Mouse (Mus musculus): Measurements from ENCODE around the gene Tgfb1i1. TPM values are rescaled to one million over a fixed set of nuclear protein-coding genes. Genes with fewer than 3 reads are reported as not detected.

The Tgfb1i1 gene
- total RNA-seq, 2 experiments from 2014 or later, result 19.0 to 22.6 TPM

DNA sequence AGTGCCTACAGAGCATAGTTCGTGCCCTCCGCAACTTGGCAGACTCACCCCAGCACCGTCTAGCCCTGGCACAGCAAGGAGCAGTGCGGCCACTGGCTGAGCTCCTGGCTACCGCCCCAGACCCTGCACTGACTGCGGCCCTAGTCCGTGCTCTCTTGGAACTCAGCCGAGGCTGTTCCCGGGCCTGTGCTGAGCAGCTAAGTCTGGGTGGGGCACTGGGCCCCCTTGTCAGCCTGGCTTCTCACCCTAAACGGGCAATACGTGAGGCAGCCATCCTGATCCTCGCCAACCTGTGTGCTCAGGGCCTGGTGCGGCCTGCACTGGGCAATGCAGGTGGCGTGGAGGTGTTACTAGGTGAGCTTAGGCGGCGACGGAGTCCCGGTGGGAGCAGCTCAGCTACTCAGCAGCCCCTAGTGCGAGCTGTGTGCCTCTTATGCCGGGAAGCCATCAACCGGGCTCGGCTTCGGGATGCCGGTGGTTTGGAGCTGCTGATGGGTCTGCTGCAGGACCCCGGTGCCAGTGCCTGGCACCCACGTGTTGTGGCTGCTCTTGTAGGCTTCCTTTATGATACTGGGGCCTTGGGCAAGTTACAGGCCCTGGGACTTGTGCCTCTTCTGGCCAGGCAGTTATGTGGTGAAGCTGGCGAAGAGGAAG lies 6.4 kb upstream of the Tgfb1i1 start:
- intact Hi-C loops (cut with DNase I), result no loop called here
- no peak for DNase-seq (ENCODE audit: low spot score in 2 of 2)

DNA sequence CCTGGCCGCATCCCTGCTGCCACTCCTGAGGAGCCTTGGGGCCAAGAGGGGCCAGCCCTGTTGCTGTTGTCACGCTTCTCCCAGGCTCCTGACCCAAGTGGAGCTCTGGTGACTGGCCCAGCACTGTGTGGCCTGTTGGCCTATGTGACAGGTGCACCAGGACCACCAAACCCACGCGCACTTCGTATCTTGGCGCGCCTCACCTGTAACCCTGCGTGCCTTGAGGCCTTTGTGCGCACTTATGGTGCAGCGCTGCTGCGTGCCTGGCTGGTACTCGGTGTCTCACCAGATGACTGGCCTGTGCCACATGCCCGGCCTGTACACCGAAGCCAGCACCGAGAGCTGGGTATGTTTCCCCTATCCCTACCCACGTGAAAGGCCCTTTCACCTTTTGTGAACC lies 4.3 kb upstream of the Tgfb1i1 start:
- intact Hi-C loops (cut with DNase I), result no loop called here
- DNase-seq (ENCODE audit: low spot score in 2 of 2), result no peak

DNA sequence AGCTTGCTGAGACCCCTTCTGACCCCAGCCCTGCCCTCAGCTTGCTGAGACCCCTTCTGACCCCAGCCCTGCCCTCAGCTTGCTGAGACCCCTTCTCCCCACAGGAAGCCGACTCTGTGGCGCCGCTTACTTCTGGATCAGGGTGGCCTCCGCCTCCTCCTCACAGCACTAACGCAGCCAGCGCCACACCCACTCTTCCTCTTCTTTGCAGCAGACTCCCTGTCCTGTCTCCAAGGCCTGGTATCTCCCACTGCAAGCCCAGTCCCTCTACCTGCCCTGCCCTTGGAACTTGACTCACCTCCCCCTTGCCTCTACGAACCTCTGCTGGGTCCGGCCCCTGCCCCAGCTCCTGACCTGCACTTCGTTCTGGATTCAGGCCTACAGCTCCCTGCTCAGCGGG lies 2.7 kb upstream of the Tgfb1i1 start:
- DNase-seq (ENCODE audit: low spot score in 2 of 2), result no peak
- intact Hi-C loops (cut with DNase I), result no loop called here

DNA sequence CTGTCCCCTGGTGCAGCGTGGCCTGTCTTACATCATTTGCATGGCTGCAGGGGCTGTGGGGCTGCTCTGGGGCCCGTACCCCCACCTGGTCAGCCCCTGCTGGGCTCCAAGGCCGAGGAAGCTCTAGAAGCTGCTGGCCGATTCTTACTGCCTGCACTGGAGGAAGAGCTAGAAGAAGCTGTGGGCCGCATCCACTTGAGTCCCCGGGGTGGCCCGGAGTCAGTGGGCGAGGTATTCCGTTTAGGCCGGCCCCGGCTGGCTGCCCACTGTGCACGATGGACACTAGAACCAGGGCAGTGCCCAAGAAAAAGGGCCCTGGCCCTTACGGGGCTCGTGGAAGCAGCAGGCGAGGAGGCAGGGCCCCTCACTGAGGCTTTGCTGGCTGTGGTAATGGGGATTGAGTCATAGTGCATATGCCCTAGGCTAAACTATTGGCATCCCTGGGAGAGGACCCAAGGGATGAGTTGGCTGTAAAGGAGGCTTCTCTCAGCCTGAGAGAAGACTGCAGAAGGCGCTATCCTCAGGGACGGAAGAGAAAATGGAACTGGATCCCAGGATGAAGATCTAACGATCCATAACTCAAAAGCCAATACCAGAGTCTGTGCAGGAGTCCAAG lies 2.1 kb upstream of the Tgfb1i1 start:
- DNase-seq (ENCODE audit: low spot score in 2 of 2), result no peak
- intact Hi-C loops (cut with DNase I), result loop anchor here (5.0 kb wide), 1 partner anchor 53 kb away; the partner anchor contains the start of gene BC017158

DNA sequence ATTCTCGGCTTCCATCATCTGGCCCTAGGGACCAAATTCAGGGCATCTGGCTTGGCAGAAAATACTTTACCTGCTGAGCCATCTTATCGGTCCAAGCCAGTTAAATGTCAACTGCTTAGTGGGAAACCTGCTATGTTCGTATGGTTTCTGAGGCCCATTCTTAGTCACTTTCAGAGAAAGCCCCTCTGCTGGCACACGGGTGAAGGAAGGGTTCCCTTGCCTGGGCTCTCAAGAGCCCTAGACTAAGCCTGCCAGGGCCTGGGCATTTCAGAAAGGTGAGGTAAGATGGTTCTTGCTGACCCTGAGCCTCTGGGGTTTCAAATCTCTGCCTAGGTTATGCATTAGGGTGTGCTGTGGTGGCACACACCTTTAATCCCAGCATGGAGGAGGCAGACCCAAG lies 1.1 kb upstream of the Tgfb1i1 start:
- DNase-seq (ENCODE audit: low spot score in 2 of 2), result no peak
- intact Hi-C loops (cut with DNase I), result loop anchor here (5.0 kb wide), 1 partner anchor 52 kb away; the partner anchor contains the start of gene BC017158

DNA sequence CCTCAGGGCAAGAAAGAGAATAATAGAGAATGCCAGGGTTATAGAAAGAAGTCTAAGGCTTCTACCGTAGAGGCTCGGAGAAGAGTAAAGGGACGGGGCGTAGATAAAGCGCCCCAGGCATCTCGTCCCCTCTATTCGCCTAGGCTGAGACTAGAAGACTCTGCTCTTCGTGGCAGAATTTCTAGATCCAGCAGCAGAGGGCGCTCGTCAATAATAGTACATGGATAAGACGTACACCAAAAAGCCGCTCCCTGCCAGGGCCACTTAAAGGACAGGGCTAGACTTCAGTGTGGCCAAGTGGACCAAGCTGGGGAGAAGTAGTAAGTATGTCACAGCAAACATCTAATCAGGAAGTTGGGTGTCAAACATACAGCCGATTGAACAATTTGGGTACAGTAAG lies 831 bp downstream of the Tgfb1i1 start:
- peak; percentile 79 to 84 for DNase-seq (ENCODE audit: low spot score in 2 of 2)

DNA sequence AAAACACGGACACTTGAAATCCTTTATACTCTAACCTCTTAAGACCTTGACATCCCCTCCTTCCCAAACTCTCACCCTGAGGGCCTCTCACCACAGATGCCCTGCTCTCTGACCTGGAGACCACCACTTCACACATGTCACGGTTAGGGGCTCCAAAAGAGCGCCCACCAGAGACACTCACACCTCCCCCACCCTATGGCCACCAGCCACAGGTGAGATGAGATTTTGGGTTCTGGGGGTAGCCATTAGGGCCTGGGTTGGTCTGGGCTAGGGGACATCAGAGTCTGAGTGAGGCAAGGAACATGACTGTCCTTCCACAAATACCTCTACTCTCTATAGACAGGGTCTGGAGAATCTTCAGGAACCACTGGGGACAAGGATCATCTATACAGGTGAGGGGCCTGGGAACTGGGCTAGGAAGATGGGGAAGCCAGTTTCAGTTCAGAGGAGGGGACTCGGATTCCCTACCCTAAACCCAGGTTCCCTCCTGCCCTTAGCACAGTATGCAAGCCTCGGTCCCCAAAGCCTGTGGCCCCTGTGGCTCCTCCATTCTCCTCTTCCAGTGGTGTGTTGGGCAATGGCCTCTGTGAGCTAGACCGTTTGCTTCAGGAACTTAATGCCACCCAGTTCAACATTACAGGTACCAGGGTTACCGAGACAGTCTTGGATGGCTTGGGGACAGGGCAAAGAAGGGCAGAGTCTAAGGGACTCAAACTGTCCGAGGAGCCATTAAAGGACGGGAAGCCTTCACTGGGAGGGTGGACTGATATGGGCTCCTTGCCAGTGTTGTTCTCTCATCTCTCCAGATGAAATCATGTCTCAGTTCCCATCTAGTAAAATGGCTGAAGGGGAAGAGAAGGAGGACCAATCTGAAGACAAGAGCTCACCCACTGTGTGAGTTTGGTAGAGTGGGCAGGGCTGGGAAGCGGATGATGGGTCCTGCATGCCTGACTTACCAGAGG lies 1.8 kb downstream of the Tgfb1i1 start:
- no peak for DNase-seq (ENCODE audit: low spot score in 2 of 2)
- intact Hi-C loops (cut with DNase I), result loop anchor here (5.0 kb wide), 1 partner anchor 49 kb away; the partner anchor contains the start of gene BC017158

More for the DNA sequence above, 831 bp downstream of the Tgfb1i1 start:
- intact Hi-C loops (cut with DNase I), result loop anchor here (1.0 to 5.0 kb wide), 2 partner anchors 50 to 98 kb away; partner anchors contain the start of gene BC017158

DNA sequence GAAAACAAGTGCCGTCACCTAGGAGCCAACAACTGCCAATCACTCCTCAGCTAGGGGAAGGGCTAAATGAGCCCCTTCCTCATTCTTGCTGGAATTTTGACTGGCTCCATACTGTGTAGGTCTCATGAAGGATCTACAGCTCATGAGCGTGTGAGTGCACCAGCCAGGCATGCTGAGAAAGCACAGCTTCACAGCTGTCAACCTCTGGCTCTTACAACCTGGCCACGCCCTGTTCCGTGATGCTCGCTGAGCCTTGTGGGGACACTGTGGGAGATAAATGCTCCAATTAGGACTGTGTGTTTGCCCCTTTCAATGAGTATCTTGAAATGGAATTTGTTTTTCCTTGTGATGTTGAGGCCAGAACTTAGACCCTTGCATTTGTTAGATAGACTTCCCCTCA lies 3.4 kb downstream of the Tgfb1i1 start:
- DNase-seq (ENCODE audit: low spot score in 2 of 2), result no peak
- intact Hi-C loops (cut with DNase I), result loop anchor here (5.0 kb wide), 1 partner anchor 47 kb away; the partner anchor contains the start of gene BC017158

DNA sequence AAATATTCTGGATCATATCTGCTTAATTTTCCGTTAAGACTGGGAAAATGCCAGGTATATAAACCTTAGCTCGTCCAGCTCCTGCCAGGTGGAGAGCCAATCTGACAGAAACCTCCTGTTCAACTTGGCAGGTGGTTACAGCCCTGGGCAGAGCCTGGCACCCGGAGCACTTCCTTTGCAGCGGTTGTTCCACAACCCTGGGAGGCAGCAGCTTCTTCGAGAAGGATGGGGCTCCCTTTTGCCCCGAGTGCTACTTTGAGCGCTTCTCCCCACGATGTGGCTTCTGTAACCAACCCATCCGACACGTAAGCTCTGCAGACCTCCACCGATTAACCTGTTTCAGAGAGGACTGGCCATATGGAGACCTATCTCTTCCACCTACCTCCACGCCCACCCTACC lies 5.3 kb downstream of the Tgfb1i1 start:
- no peak for DNase-seq (ENCODE audit: low spot score in 2 of 2)
- intact Hi-C loops (cut with DNase I), result no loop called here

DNA sequence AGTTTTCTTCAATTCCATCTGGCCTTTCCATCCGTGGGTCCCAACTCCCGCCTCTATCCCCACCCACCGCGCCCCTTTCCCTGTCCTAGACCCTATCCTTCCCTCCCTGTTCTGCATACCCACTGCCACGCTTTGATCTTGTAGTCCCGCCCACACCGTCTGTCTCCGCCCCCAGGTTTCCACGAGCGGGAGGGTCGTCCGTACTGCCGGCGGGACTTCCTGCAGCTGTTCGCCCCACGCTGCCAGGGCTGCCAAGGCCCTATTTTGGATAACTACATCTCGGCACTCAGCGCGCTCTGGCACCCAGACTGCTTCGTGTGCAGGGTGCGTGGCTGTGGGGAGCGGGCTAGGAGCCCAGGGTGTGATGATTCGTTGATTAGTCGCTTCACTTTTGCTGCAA lies 6.0 kb downstream of the Tgfb1i1 start:
- intact Hi-C loops (cut with DNase I), result no loop called here
- peak; percentile 78 to 84 for DNase-seq (ENCODE audit: low spot score in 2 of 2)

DNA sequence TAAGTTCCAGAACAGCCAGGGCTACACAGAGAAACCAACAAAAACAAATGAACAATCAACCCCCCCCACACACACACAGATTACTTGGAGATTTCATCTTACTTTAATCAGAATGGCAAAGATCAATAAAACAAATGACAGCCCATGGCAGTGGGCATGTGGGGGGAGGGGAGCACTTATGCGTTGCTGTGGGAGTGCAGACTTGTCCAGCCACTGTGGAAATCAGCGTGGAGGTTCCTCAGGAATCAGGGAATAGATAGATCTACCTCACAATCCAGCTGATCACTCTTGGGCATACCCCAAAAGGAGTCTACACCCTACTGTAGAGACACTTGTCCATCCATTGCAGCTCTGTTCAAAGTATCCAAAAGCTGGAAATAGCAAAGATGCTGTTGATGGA lies 8.4 kb downstream of the Tgfb1i1 start:
- intact Hi-C loops (cut with DNase I), result no loop called here
- DNase-seq (ENCODE audit: low spot score in 2 of 2), result no peak

DNA sequence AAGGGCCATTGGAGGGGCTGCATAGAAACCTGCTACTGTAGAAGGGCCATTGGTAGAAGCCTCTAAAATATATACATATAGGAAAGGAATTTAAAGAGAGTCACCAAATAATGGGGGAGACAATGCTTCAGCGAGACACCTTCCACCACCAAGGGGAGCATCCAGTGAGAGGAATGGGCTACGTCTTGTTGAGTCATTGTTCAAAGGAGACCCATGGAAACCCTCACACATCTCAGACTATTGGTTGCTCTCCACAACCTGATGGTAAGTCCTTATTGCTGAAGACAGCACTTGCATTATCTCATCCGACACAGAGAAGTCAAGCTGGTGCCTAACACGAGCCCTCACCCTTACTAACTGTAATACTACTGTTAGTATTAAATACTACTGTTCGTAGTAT lies 9.1 kb downstream of the Tgfb1i1 start:
- no peak for DNase-seq (ENCODE audit: low spot score in 2 of 2)
- intact Hi-C loops (cut with DNase I), result no loop called here

DNA sequence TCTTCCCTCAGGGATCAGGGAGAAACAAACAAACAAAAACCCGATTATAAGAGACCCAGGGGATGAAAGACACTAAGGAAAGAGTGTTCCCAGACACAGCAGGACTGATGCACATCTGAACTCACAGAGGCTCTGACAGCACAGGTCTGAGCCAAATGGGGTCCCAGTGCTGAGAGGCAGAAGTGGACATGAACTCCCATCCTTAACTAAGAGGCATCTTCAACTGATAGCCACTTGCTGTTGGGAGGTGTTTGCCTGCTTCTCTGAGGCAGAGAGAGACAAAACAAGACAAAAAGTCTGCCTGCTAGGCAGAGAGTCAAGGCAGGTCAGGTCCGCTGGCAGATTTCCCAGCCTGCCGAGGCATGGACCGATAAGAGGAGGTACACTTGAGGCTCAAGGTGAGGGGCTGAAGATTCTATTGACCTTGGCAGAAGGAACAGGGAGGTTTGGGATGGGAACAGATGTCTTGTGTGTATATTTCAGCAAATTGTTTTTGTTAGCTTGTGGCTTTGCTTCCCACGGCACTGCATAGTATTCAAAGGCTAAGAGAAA lies 10.2 kb downstream of the Tgfb1i1 start:
- intact Hi-C loops (cut with DNase I), result no loop called here
- DNase-seq (ENCODE audit: low spot score in 2 of 2), result no peak

DNA sequence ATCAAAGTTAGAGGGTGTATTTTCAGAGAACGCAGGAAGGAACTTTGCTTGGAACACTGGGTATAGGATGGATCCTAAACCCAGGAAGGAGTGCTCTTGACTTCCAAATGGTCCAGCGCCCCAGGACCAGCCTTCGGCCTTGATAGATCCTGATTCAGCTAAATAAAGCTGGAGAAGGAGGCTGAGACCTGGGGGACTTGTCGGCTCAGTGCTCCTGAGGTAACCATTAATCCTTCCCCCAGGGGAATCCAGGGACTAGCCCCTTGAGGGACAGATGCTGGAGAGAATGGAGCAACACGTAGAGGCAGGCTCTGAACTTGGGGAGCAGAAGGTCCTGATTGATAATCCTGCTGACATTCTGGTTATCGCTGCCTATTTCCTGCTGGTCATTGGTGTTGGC lies 18.8 kb downstream of the Tgfb1i1 start, which contains the start of gene Slc5a2:
Gene Slc5a2 (plus strand): TSS at position 247 of the 400 bp plus-strand sequence.
- intact Hi-C loops (cut with DNase I), result no loop called here
- DNase-seq (ENCODE audit: low spot score in 2 of 2), result no peak

DNA sequence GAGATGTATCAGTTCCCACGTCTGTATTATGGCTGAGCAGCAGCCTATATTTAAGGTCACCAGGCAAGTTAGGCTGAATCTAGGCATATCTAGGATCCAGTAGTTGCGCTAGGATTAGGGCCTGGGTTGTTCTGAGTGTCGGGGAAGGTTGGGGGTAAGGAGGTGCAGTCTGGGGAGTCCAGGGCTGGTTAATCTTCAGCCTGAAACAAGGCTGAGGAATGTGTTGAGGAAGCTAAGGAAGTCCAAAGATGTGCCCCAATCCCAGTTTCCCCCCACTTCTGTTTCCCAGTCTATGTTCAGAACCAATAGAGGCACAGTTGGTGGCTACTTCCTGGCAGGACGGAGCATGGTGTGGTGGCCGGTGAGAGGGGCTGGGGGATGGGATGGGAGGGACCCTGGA lies 19.4 kb downstream of the Tgfb1i1 start:
- intact Hi-C loops (cut with DNase I), result no loop called here
- DNase-seq (ENCODE audit: low spot score in 2 of 2), result no peak

DNA sequence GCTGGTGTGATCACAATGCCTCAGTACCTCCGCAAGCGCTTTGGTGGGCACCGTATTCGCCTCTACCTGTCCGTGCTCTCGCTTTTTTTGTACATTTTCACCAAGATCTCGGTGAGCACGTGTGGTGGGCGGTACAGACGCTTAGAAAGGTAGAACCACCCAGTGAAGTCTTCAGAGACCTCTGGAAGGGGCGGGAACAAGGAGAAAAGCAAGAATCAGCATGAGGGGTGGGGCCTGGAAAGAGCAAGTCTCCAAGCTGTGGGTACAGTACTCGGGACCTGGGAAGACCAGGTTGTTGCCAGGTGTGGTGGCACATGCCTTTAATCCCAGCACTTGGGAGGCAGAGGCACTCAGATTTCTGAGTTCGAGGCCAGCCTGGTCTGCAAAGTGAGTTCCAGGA lies 20.8 kb downstream of the Tgfb1i1 start:
- intact Hi-C loops (cut with DNase I), result no loop called here
- no peak for DNase-seq (ENCODE audit: low spot score in 2 of 2)

DNA sequence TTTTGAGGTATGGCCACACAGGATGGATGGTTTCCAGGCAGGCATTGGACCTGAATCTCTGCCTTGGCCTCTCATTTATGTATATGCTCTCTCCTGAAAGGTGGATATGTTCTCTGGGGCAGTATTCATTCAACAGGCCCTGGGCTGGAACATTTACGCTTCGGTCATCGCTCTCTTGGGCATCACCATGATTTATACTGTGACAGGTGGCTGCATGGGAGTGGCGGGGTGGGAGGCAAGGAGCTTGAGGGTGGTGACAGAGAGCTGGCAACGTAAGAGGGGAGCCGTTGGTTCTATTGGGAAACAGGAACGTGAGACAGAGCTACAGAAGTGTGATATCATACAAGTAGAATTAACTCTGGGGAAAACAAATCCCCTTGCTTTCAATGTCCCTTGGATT lies 21.2 kb downstream of the Tgfb1i1 start:
- intact Hi-C loops (cut with DNase I), result no loop called here
- no peak for DNase-seq (ENCODE audit: low spot score in 2 of 2)

DNA sequence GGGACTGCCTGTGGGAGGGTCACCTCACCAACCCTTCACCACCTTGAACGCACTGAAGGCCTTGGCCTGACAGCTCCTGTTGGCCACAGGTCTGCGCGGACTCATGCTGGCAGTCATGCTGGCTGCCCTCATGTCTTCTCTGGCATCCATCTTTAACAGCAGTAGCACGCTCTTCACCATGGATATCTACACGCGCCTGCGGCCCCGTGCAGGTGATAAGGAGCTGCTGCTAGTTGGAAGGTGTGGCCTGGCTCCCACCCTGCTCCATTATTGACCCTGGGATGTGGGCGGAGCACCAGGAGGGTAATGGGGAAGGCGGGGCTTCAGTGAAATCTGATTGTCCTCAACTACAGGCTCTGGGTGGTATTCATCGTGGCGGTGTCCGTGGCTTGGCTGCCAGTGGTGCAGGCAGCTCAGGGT lies 23.8 kb downstream of the Tgfb1i1 start:
- intact Hi-C loops (cut with DNase I), result no loop called here
- DNase-seq (ENCODE audit: low spot score in 2 of 2), result no peak

DNA sequence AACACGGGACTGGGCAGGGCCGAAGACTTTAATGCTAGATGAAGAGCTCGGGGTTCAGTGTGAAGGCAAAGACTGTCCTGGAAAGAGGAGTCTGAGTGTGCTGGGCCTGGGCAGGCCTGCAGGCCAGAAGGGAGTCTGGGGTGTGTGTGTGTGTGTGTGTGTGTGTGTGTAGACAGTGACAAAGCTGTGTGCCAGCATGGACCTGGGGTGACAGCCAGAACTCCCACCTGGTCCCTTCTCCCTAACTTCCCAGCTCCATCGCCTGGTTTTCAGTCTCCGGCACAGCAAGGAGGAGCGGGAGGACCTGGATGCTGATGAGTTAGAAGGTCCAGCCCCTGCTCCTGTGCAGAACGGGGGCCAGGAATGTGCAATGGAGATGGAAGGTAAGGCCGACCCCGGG lies 24.9 kb downstream of the Tgfb1i1 start:
- DNase-seq (ENCODE audit: low spot score in 2 of 2), result no peak
- intact Hi-C loops (cut with DNase I), result no loop called here

DNA sequence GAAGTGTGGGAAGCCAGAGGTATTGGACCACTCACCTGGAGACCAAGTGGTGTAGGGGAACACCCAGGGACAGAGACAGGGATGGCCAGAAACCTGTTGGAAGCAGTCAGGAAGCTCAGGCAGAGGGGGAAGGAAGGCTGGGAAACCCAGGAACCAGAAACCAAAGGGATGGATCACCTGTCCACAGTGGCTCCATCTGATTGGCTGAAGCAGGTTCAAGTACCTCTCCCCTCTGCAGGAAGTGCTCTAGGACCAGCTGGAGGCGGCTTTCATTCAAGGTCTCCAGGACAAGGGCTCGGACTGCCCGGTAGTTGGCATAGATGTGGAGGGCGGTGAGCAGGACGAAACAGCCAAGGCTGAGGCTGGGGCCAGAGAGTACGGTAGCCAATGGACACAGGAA lies 29.4 kb downstream of the Tgfb1i1 start:
- intact Hi-C loops (cut with DNase I), result no loop called here
- DNase-seq (ENCODE audit: low spot score in 2 of 2), result no peak

All from left cerebral cortex, postnatal 36 days (tissue).